Mouse (Mus musculus) midbrain, embryonic 16.5 days (tissue): ENCODE data around the gene Col1a1. TPM values are rescaled to one million over a fixed set of nuclear protein-coding genes. Genes with fewer than 3 reads are reported as not detected.

Experiments
- ATAC-seq: fragments of 200-750 bp; cut with Nextera tagmentation; 2 replicates; pipeline ENCODE4 v1.8.0; 2017; ENCODE audit warnings: moderate TSS enrichment
- H3K27ac ChIP-seq: fragments of 300-500 bp; sonication (generic); 2 replicates; pipeline ENCODE4 v1.5.1; 2014; ENCODE audit warnings: mild to moderate bottlenecking, low read length, mixed read lengths
- H3K27me3 ChIP-seq: fragments of 300-500 bp; sonication (generic); 2 replicates; pipeline ENCODE4 v1.6.1; 2014; ENCODE audit warnings: low read depth, low read length, mixed read lengths; ENCODE audit not compliant: control insufficient read depth, insufficient read depth
- H3K36me3 ChIP-seq: fragments of 300-500 bp; sonication (generic); 2 replicates; pipeline ENCODE4 v1.6.1; 2014; ENCODE audit warnings: mild to moderate bottlenecking, low read length, moderate library complexity, mixed read lengths; ENCODE audit not compliant: control insufficient read depth, insufficient read depth
- H3K4me1 ChIP-seq: fragments of 300-500 bp; sonication (generic); 2 replicates; pipeline ENCODE4 v1.6.1; 2014; ENCODE audit warnings: mild to moderate bottlenecking, low read length, mixed read lengths; ENCODE audit not compliant: control insufficient read depth, insufficient read depth
- H3K4me2 ChIP-seq: fragments of 300-500 bp; sonication (generic); 2 replicates; pipeline ENCODE4 v1.6.1; 2014; ENCODE audit warnings: mild to moderate bottlenecking, low read length, mixed read lengths
- H3K4me3 ChIP-seq: fragments of 300-500 bp; sonication (generic); 2 replicates; pipeline ENCODE4 v1.5.1; 2014; ENCODE audit warnings: low read depth, mild to moderate bottlenecking, low read length, moderate library complexity, mixed read lengths
- H3K9ac ChIP-seq: fragments of 300-500 bp; sonication (generic); 2 replicates; pipeline ENCODE4 v1.6.1; 2014; ENCODE audit warnings: low read depth, low read length, mixed read lengths
- H3K9me3 ChIP-seq: fragments of 300-500 bp; sonication (generic); replicated peaks from 2 replicates; pipeline ENCODE4 v1.6.1; 2014; ENCODE audit warnings: mild to moderate bottlenecking, low read length, mixed read lengths; ENCODE audit not compliant: control insufficient read depth, poor library complexity, severe bottlenecking
- WGBS: fragments of 180-500 bp; shearing (Covaris S2); extraction: QIAGEN DNeasy Blood & Tissue Kit; methylation state at CpG from one replicate; pipeline ENCODE4 v1.1.7; 2014; 5-methylcytosine and 5-hydroxymethylcytosine counted together
- polyA plus RNA-seq: library from polyadenylated mRNA; unstranded; fragments of >200 nt; fragmentation: Nextera tagmentation; extraction: Ambion mirVana; gene quantifications from 2 replicates; pipeline ENCODE4 v1.2.1, GENCODE M21; 2015

Col1a1 gene
- polyA plus RNA-seq, 1 experiment from 2014 or later, result 84.6 TPM

GRCm38 (mm10) chr11:94916477-94916876 is 19.5 kb upstream of the Col1a1 start:
- no peak overlapping the region for H3K9ac ChIP-seq
- no peak for ATAC-seq
- no peaks in the 10 kb centered on the region for H3K9me3 ChIP-seq
- H3K4me3 ChIP-seq, result no peak overlapping the region
- no peak overlapping the region for H3K27ac ChIP-seq
- 34% methylated on average over 4 of the region's 4 CpGs for WGBS
- no peaks in the 10 kb centered on the region for H3K36me3 ChIP-seq
- H3K27me3 ChIP-seq, result no peaks in the 10 kb centered on the region
- H3K4me2 ChIP-seq, result no peak overlapping the region
- H3K4me1 ChIP-seq, result no peaks in the 10 kb centered on the region

GRCm38 (mm10) chr11:94917717-94918116 is 18.3 kb upstream of the Col1a1 start:
- WGBS, result 79% methylated on average over 6 of the region's 6 CpGs
- H3K36me3 ChIP-seq, result no peaks in the 10 kb centered on the region
- H3K9me3 ChIP-seq, result no peaks in the 10 kb centered on the region
- no peak overlapping the region for H3K4me2 ChIP-seq
- H3K4me3 ChIP-seq, result no peak overlapping the region
- no peaks in the 10 kb centered on the region for H3K4me1 ChIP-seq
- H3K27me3 ChIP-seq, result no peaks in the 10 kb centered on the region
- no peak overlapping the region for H3K27ac ChIP-seq
- ATAC-seq, result no peak
- no peak overlapping the region for H3K9ac ChIP-seq

GRCm38 (mm10) chr11:94920996-94921401 is 15.0 kb upstream of the Col1a1 start:
- no peaks in the 10 kb centered on the region for H3K27me3 ChIP-seq

GRCm38 (mm10) chr11:94924977-94925376 is 11.0 kb upstream of the Col1a1 start:
- Histone ChIP-seq H3K4me3 (no peak overlapping the region), H3K36me3 (no peaks in the 10 kb centered on the region), H3K9me3 (no peaks in the 10 kb centered on the region), H3K27ac (no peak overlapping the region), H3K9ac (no peak overlapping the region), H3K27me3 (no peaks in the 10 kb centered on the region), H3K4me1 (no peaks in the 10 kb centered on the region), H3K4me2 (no peak overlapping the region)
- 95% methylated on average over 4 of the region's 4 CpGs for WGBS
- ATAC-seq, result no peak

More at GRCm38 (mm10) chr11:94920996-94921401, 15.0 kb upstream of the Col1a1 start:
- no peak for ATAC-seq
- H3K4me2 ChIP-seq, result no peak overlapping the region
- no peak overlapping the region for H3K27ac ChIP-seq
- no peaks in the 10 kb centered on the region for H3K9me3 ChIP-seq
- H3K9ac ChIP-seq, result no peak overlapping the region
- 63% methylated on average over 6 of the region's 6 CpGs for WGBS
- no peaks in the 10 kb centered on the region for H3K36me3 ChIP-seq
- no peak overlapping the region for H3K4me3 ChIP-seq
- no peaks in the 10 kb centered on the region for H3K4me1 ChIP-seq

GRCm38 (mm10) chr11:94926431-94926830 is 9.6 kb upstream of the Col1a1 start:
- Histone ChIP-seq H3K4me1 (no peaks in the 10 kb centered on the region), H3K27ac (no peak overlapping the region), H3K36me3 (no peaks in the 10 kb centered on the region), H3K9me3 (no peaks in the 10 kb centered on the region), H3K4me3 (no peak overlapping the region), H3K27me3 (no peaks in the 10 kb centered on the region), H3K9ac (no peak overlapping the region), H3K4me2 (no peak overlapping the region)
- ATAC-seq, result no peak
- 74% methylated on average over 11 of the region's 11 CpGs for WGBS

GRCm38 (mm10) chr11:94927771-94928291 is 8.2 kb upstream of the Col1a1 start:
- no peaks in the 10 kb centered on the region for H3K36me3 ChIP-seq
- 24% methylated on average over 5 of the region's 5 CpGs for WGBS
- H3K4me2 ChIP-seq, result no peak overlapping the region
- ATAC-seq, result no peak
- H3K27me3 ChIP-seq, result peaks cover under 1% of the 10 kb centered on the region
- H3K9ac ChIP-seq, result no peak overlapping the region
- no peaks in the 10 kb centered on the region for H3K4me1 ChIP-seq
- no peak overlapping the region for H3K4me3 ChIP-seq
- H3K9me3 ChIP-seq, result no peaks in the 10 kb centered on the region
- no peak overlapping the region for H3K27ac ChIP-seq

- no peak overlapping the region for H3K9ac ChIP-seq
- H3K27ac ChIP-seq, result no peak overlapping the region
- H3K4me3 ChIP-seq, result no peak overlapping the region
- no peaks in the 10 kb centered on the region for H3K4me1 ChIP-seq
- H3K27me3 ChIP-seq, result peaks cover 9% of the 10 kb centered on the region
- no peak overlapping the region for H3K4me2 ChIP-seq
- no peaks in the 10 kb centered on the region for H3K9me3 ChIP-seq
- H3K36me3 ChIP-seq, result no peaks in the 10 kb centered on the region
- peak; percentile 45; the same call in 1 of the 2 replicates for ATAC-seq
- WGBS, result 9% methylated on average over 12 of the region's 13 CpGs
These were observed 7.2 kb upstream of the Col1a1 start for GRCm38 (mm10) chr11:94928820-94929219.

GRCm38 (mm10) chr11:94929599-94929998 is 6.4 kb upstream of the Col1a1 start:
- no peaks in the 10 kb centered on the region for H3K36me3 ChIP-seq
- whole genome bisulfite sequencing, result 47% methylated on average over 9 of the region's 9 CpGs
- H3K27me3 ChIP-seq, result peaks cover 11% of the 10 kb centered on the region

GRCm38 (mm10) chr11:94930151-94930550 is 5.9 kb upstream of the Col1a1 start:
- Histone ChIP-seq H3K27me3 (peaks cover 16% of the 10 kb centered on the region), H3K4me2 (no peak overlapping the region), H3K36me3 (no peaks in the 10 kb centered on the region), H3K4me3 (no peak overlapping the region), H3K9me3 (no peaks in the 10 kb centered on the region), H3K27ac (no peak overlapping the region), H3K9ac (no peak overlapping the region), H3K4me1 (no peaks in the 10 kb centered on the region)
- ATAC-seq, result no peak
- 62% methylated on average over 4 of the region's 4 CpGs for whole genome bisulfite sequencing

More at GRCm38 (mm10) chr11:94929599-94929998, 6.4 kb upstream of the Col1a1 start:
- no peaks in the 10 kb centered on the region for H3K9me3 ChIP-seq
- H3K4me3 ChIP-seq, result no peak overlapping the region
- no peak overlapping the region for H3K27ac ChIP-seq
- no peak overlapping the region for H3K4me2 ChIP-seq
- H3K4me1 ChIP-seq, result no peaks in the 10 kb centered on the region
- no peak overlapping the region for H3K9ac ChIP-seq
- ATAC-seq, result no peak
